Mouse (Mus musculus): ENCODE results near the gene Apc2.

DNA sequence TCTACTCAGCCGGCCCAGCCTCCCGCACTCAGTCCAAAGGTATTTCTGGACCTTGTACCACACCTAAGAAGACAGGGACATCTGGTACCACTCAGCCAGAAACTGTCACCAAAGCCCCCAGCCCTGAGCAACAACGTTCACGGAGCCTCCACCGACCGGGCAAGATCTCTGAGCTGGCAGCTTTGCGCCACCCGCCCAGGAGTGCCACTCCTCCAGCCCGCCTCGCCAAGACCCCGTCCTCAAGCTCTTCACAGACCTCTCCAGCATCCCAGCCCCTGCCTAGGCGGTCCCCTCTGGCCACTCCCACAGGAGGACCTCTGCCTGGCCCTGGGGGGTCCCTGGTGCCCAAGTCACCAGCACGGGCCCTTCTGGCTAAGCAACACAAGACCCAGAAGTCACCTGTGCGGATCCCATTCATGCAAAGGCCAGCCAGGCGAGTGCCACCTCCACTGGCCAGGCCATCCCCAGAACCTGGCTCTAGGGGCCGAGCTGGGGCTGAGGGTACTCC, 18.8 kb downstream of the Apc2 start:
- no peak for TF ChIP-seq CTCF (conservative IDR thresholded peaks at IDR 0.05; ENCODE audit: low read length)
- TF ChIP-seq NANOG (IDR thresholded peaks at IDR 0.05; ENCODE audit: borderline replicate concordance, low read length) = no peak

All from E14TG2a.4 (cell line).